Mouse (Mus musculus): ENCODE measurements around the gene Eif2d. TPM values are rescaled to one million over a fixed set of nuclear protein-coding genes. Genes with fewer than 3 reads are reported as not detected.

Eif2d gene
- total RNA-seq, 2 experiments from 2014 or later = 37.6 to 39.4 TPM

DNA sequence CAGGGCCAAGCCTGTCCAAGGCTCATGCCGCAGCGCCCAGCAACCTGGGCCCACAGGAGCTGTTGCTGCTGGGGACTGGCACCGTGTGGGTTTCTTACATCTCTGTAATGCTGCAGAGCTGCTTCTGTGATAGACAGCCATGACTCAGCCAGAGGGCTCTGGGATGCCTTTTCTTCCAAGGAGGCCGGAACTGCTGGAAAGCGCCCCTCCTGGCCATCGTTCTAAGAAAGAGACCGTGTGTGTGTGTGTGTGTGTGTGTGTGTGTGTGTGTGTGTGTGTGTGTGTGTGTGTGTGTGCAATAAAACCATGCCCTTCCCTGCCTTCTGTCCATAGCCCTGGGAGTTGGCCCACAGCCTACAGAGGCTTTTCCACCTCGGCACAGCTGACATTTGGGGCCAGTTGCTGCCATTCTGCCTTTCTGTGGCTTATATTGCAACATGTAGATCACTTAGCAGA is 57.0 kb downstream of the Eif2d start:
- no peak for DNase-seq (ENCODE audit: extremely low spot score in 1 of 2, low spot score in 1 of 2)

DNA sequence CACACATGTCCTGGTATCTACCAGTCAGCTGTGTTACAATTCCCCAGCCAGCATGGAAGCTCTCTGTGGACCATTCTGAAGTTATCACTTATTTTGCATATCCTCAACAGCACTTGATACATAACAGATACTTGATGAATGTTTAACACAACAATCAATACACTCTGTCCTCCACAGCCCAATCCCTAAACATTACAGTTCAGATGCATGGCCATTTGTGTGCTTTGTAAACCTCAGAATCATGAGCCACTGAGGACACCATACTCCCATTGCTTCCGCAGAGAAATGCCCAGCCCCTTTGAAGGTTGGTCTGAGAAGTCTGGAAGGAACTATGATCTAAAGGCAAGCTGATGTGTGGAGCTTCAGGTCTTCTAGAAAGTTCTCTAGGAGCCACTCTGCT is 58.7 kb downstream of the Eif2d start:
- DNase-seq (ENCODE audit: extremely low spot score in 1 of 2, low spot score in 1 of 2) = no peak

GRCm38 (mm10) chr1:131212956-131213355 is 60.0 kb downstream of the Eif2d start:
- DNase-seq (ENCODE audit: extremely low spot score in 1 of 2, low spot score in 1 of 2) = no peak

- DNase-seq (ENCODE audit: extremely low spot score in 1 of 2, low spot score in 1 of 2) = no peak
These were observed 60.4 kb downstream of the Eif2d start for GRCm38 (mm10) chr1:131213361-131213760.

DNA sequence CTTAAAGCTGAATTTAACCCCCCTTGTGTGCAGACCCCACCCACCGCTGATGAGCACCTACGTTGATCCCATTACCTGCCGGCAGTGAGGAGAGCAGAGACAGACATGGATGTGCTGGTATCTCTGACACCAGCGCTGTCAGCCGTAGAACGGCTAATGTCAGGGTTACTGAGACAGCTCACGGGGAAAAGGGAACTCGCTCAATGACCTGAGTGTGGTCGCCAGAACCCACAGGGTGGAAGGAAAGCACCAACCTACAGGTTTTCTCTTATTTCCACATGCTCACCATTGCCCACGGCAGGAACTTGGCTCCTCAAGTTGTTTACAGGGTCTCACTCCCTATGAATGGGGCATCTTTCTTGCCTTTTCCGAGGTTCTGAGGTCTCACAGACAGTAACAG is 66.0 kb downstream of the Eif2d start:
- DNase-seq (ENCODE audit: extremely low spot score in 1 of 2, low spot score in 1 of 2) = no peak

DNA sequence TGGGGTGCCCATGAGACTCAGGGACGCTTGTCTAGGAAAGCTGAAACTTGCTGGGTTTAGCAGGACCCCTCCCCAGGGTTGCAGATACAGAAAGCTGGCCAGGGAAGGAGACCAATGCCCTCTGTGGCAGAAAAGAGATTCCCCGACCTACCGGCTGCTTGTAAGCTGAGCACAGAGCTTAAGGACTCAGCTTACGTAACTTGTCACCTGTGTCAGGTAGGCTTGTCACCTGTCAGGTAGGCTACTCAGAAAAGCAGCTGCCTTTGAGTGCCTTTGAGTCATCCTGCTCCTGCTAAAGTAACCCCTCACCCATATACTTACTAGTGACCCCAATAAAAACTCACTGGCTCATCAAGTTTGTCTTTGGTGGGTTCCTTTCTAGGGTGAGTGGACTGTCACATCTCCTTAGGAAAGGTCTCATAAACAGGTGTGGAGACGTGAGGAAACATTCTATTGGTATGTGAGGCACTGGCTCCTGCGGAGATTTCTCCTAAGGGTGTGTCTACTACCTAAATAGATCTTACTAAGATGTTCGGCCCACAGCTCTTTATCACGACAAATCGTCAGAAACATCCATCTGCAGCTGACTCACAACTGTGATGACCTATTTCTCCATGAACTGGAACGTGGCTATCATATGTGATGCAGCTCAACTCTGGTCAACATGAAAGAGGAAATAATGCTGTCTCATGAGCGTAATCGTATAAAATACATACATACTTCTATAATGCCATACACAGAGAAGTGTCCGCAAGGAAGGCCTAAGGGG is 69.0 kb downstream of the Eif2d start:
- DNase-seq (ENCODE audit: extremely low spot score in 1 of 2, low spot score in 1 of 2) = no peak

DNA sequence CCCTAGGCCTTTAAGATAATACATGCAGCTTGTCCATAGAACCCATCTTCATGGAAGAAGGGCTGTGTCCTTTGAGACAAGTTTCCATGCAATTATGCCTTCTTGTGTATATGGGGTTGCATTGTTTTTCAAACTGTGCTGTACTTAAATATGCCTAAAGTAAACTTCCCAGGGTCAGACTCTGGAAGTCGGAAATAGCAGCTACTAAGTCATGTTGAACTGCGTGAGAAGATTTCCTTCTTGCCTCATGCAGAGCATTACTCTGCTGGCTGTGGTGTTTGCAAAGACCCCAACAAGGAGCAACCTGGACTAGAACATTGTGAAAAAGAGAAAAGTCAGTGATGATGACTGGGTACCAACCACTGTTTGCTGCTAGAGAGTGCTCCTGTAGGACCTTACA is 70.4 kb downstream of the Eif2d start:
- DNase-seq (ENCODE audit: extremely low spot score in 1 of 2, low spot score in 1 of 2) = no peak

DNA sequence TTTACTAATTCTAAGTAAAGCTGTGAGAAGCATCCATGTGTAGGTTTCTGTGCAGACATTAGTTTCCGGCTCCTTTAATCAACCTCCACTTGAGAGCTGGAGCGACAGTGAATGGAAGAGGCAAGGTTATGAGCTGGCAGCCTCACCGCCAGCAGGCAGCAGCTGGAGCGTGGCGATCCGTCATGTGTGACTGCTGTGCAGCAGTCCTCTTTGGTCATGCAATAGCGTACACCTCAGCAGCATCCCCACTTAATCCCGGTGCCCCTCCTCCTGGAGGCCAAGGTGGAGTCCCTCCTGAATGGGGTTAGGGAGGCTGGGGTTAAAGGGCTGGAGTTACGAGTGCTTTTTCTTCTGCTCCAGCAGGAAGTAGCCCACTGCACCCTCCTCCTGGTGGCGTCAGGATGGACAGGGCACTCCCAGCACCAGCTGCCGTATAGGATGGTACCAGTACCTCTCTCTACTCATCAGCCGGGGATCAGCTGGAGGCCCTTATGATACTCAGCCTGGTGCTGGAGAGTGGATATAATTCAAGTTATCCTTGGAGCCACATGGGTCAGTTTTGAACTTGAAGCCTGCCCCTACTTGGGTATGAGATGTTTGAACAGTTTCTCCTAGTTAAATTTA is 72.0 kb downstream of the Eif2d start:
- no peak for DNase-seq (ENCODE audit: extremely low spot score in 1 of 2, low spot score in 1 of 2)

DNA sequence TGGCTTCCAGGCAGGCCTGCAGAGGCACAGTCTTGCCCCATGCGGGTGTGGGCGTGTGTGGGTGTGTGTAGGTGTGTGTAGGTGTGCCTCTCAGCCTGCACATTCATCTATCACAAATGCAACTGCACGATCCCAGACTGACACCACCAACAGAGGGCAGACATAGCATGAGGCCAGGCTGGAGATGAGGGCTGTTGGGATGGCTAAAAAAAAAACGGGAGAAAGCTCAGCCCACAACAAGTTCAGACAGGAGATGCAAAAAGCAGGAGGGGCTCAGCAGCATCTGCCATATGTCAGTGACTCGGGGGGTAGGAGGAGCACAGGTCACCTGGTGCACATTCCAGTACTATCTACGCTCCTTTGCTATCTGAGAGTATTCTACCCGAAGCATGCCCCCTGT is 75.2 kb downstream of the Eif2d start:
- DNase-seq (ENCODE audit: extremely low spot score in 1 of 2, low spot score in 1 of 2) = no peak

DNA sequence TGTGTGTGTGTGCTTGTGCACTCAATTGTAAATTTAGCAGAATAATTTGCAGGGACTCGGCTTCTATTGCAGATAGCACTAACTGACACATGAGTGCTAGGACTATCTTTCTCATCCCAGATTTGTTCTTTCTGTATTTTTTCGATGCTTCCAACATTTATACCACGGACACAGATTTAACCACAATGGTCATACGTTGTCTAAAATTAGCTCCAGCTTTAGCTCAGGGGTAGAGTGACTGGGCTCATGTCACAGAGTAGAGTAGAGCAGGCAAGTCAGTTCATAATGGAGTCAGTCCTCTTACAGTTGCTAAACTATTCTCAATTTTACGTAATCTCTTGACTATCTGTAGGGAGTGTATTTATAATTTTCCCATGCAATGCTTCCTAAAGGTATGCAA is 75.7 kb downstream of the Eif2d start:
- no peak for DNase-seq (ENCODE audit: extremely low spot score in 1 of 2, low spot score in 1 of 2)

DNA sequence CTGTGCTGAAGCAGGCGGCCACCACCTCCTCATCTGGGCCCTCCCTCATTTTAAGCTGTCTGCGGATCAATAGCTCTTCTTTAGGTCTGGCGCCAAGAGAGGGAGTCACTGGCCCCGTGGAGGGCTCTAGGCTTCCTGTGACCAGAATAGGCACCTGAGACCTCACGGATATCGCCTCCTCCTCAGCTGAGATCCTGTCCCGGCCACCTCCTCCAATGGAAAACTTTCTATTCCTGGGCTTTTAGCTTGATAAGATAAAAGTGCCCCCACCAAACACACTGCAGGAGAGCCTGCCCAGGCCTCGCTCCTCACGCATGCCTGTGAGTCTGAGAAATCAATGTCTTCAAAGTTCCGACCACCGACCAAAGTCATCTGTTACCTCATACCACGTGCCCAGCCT is 80.5 kb downstream of the Eif2d start:
- DNase-seq (ENCODE audit: extremely low spot score in 1 of 2, low spot score in 1 of 2) = no peak

DNA sequence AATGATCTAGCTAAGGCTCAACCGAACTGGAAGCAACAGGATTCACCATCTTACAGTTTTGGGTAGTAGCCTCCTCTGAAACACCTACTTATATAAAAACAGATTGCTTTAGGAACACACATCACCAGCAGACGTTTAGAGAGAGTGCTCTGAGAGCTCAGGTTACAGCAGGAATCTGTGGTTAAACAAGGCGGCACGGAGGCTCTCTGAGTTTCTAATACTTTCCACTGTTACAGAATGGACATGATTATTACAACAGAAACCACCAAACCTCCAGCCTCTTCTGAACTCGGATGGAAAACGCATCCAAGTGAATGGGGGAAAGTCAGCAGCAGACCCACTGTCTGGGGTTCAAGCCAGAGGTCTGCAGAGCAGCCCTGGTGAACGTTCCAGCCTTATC is 83.1 kb downstream of the Eif2d start:
- DNase-seq (ENCODE audit: extremely low spot score in 1 of 2, low spot score in 1 of 2) = no peak

Other genes starting within 250 kb of the Eif2d start
- not detected for gene Il20, start 241.7 kb upstream of the Eif2d start, total RNA-seq (2021)
- not detected for gene Il19, start 213.1 kb upstream of the Eif2d start, total RNA-seq (2021)
- not detected for gene Il10, start 133.3 kb upstream of the Eif2d start, total RNA-seq (2021)
- 10 to 100 TPM; 26.9 to 31.4 TPM for gene Mapkapk2, start 55.4 kb upstream of the Eif2d start, total RNA-seq (2021)
- gene Dyrk3, start 14.8 kb upstream of the Eif2d start, total RNA-seq (2021) = 10 to 100 TPM; 15.7 to 17.4 TPM
- 10 to 100 TPM; 18.8 to 21.4 TPM for gene Rassf5, start 92.1 kb downstream of the Eif2d start, total RNA-seq (2021)
- 1 to 10 TPM in 1 of 2 experiments, under 1 TPM in 1; 0.98 to 2.7 TPM for gene Ikbke, start 126.4 kb downstream of the Eif2d start, total RNA-seq (2021)